Mouse (Mus musculus): Measurements from ENCODE around the gene Uba5. TPM values are rescaled to one million over a fixed set of nuclear protein-coding genes. Genes with fewer than 3 reads are reported as not detected.

Uba5 gene
- total RNA-seq, 2 experiments from 2014 or later: 14.9 to 15.4 TPM

- peak; percentile 90 to 94 for DNase-seq
Observed at GRCm38 (mm10) chr9:104063244-104063961, 469 bp upstream of the Uba5 start, which contains the start of gene Acad11. Gene Acad11, plus strand, starts transcription at chr9:104063377.

GRCm38 (mm10) chr9:104051028-104051427 is 11.9 kb downstream of the Uba5 start:
- no peak for DNase-seq

GRCm38 (mm10) chr9:104043676-104044075 is 19.3 kb downstream of the Uba5 start:
- no peak for DNase-seq

GRCm38 (mm10) chr9:104040362-104040761 is 22.6 kb downstream of the Uba5 start, which contains the start of gene Gm28305:
Gene Gm28305, plus strand, starts transcription at chr9:104040662.
- no peak for DNase-seq

- DNase-seq: no peak
Observed at GRCm38 (mm10) chr9:104039742-104040141, 23.2 kb downstream of the Uba5 start.

- no peak for DNase-seq
Observed at GRCm38 (mm10) chr9:104039031-104039695, 23.8 kb downstream of the Uba5 start.

- DNase-seq: no peak
Observed at GRCm38 (mm10) chr9:104038266-104038665, 24.7 kb downstream of the Uba5 start.

- DNase-seq: peak; percentile 67 to 84
Observed at GRCm38 (mm10) chr9:104035261-104036015, 27.5 kb downstream of the Uba5 start.

- no peak for DNase-seq
Observed at GRCm38 (mm10) chr9:104034718-104035117, 28.2 kb downstream of the Uba5 start.

GRCm38 (mm10) chr9:104034231-104034630 is 28.7 kb downstream of the Uba5 start:
- DNase-seq: no peak

- DNase-seq: no peak
Observed at GRCm38 (mm10) chr9:104029861-104030260, 33.1 kb downstream of the Uba5 start.

- no peak for DNase-seq
Observed at GRCm38 (mm10) chr9:104027186-104027585, 35.7 kb downstream of the Uba5 start.

GRCm38 (mm10) chr9:104021026-104021425 is 41.9 kb downstream of the Uba5 start:
- DNase-seq: no peak

- no peak for DNase-seq
Observed at GRCm38 (mm10) chr9:104014526-104014925, 48.4 kb downstream of the Uba5 start.

GRCm38 (mm10) chr9:104002913-104003330 is 60.0 kb downstream of the Uba5 start:
- DNase-seq: peak in 1 of 2 experiments; percentile 65

- peak; percentile 99 to 100 for DNase-seq
Observed at GRCm38 (mm10) chr9:104001921-104002859, 60.7 kb downstream of the Uba5 start, which contains the start of gene Nphp3. Gene Nphp3, plus strand, starts transcription at chr9:104002544.

- DNase-seq: no peak
Observed at GRCm38 (mm10) chr9:104000601-104001000, 62.3 kb downstream of the Uba5 start.

All from heart, adult 18-20 months (tissue).